Mouse (Mus musculus) brain, embryonic 14.5 days (tissue): ENCODE results near the gene Osbpl3.
A peak's percentile ranks its signal among the peaks of the same experiment; 100 is the strongest.

Source experiments
- CTCF ChIP-seq: fragments of 200-500 bp; IDR thresholded peaks from 2 replicates; pipeline ENCODE4 v1.5.1; 2012; ENCODE audit warnings: inconsistent platforms, mild to moderate bottlenecking, moderate library complexity, borderline replicate concordance; ENCODE audit not compliant: insufficient read depth, insufficient read length; ENCODE audit errors: extremely low read depth
- POLR2A ChIP-seq: fragments of 200-500 bp; IDR thresholded peaks from 2 replicates; pipeline ENCODE4 v1.6.1; 2012; ENCODE audit warnings: mild to moderate bottlenecking, inconsistent platforms, borderline replicate concordance; ENCODE audit not compliant: poor library complexity, insufficient read depth, insufficient read length, severe bottlenecking; ENCODE audit errors: extremely low read depth

DNA sequence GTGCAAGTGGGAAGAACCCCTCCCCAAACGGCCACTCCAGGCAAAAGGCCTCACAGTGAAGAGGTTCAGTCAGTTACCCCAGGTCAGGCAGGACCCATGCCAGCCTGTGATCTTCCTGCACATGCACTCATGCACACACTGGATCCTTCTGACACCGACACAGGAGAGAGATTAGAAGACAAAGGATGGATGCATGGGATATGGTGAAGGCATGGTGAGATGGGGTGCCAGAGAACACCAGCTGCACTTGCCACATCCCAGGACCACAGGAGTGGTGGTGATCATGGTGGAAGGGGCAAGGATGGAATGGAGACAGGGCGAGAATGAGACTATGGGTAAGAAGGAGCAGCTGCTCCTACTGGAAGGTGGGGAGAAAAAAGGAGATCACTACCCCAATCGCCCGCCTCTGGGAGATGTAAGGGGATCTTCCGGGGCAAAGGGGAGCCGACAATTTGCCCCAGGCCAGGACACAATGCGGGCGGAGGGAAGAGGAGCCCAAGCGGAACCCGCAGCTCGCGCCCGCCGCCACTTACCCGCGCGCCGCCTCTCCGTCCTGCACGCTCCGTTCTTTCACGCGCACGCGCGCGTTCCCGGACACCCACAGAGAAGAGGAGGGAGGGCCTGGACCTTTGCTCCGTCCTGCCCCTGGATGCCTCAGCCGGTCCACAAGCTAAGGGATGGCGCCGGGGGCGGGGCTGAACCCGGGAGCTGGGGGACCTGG lies 194.6 kb downstream of the Osbpl3 start:
- TF ChIP-seq CTCF, result no peak
- TF ChIP-seq POLR2A, result peak; percentile 69; the same call in 1 of the 2 replicates
